Mouse (Mus musculus): ENCODE results near the gene Tmem131.

Tmem131 gene

DNA sequence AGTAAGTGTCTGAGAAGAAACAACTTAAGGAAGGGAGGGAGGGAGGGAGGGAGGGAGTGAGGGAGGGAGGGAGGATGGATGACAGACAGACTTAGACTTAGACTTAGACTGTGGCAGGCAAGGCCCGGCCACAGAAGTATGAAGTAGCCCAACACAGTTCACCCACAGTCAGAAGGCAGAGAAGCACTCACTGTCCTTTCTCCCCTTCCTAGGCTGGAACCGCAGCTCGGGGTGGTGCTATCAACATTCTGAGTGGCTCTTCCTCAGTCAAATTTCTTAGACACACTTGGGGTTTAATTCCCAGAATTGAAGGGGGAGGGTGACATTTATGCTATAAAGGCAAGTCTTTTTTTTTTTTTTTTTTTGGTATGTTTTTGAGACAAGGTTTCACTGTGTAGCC, 51.0 kb downstream of the Tmem131 start:
- CTCF ChIA-PET, result interaction anchor here (0.5 to 0.9 kb wide), 2 partner anchors 37 to 636 kb away, joined by 4 to 13 read pairs; no protein-coding TSS in a partner anchor

GRCm38 (mm10) chr1:36889016-36889415, 54.5 kb downstream of the Tmem131 start:
- CTCF ChIA-PET, result no interaction called here

GRCm38 (mm10) chr1:36887172-36887571, 56.3 kb downstream of the Tmem131 start:
- CTCF ChIA-PET, result no interaction called here

- CTCF ChIA-PET, result no interaction called here
Observed at GRCm38 (mm10) chr1:36886489-36886888, 57.0 kb downstream of the Tmem131 start.

DNA sequence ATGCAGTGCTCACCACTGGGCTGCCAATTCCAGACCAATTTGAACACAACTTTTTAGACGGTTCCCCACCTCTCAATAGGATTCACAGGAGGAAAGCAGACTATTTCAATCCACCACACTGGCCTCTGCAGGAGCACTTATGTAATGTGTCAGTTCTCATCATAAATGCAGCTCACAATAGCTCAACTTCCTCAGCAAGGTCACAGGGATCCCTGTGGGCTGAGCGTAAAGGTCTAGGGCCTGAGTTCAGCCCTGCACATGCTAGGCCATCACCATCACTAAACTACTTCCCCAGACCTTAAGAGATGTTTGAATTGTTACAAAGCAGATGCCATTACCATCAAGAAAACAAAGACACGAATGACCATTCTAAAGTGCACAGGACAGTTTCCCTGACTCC, 58.9 kb downstream of the Tmem131 start:
- CTCF ChIA-PET, result no interaction called here

DNA sequence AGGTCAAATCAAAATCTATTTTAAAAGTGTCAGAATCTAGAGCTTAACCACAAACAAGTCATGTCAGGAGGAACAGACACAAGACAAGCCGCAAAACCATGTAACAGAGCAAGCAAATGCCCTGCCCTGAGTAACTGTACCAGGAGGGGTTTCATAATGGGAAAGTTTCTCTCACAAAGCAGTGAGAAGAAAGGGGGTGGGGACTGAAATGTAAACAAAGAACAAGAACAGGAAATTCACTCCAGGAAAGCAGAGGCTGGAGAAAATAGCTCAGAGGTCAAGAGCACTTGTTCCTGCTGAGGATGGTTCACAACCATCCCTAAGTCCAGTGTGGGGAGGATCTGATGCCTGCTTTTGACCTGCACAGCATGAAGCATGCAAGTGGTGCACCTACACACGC, 59.7 kb downstream of the Tmem131 start:
- CTCF ChIA-PET, result no interaction called here

DNA sequence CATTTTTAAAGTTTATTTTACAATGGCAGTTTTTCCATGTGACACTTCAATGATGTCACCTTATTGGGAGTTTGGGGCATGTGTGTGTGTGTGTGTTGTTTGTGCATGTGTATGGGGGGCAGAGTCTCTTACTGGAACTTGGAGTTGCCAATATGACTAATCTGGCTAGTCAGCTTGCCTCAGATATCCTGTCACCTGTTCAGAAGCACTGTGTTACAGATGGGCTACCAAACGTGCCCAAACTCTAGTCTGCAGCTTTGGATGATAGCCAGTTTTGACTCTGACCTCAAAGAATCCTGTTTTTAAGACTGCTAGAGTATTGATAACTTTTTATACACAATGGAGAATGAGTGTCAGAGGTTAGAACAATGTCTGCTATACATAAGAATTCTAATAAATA, 64.3 kb downstream of the Tmem131 start:
- CTCF ChIA-PET, result no interaction called here

DNA sequence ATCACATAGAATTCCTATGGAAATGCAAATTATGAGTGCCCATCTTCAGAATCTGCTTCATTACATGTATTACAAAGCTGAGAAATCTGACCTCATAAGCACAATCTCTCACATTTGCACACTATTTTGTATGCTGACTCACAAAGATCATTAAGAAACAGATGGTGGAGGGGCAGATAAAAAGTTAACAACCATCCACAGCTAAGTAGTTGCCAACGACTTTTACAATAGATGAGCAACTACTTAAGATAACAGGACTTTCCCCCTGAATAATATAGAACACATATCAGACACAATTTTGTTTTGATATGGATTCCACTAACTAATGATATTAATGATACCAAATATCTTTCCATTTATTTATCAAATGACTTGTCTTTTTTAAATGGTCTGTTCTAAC, 66.3 kb downstream of the Tmem131 start:
- CTCF ChIA-PET, result no interaction called here

DNA sequence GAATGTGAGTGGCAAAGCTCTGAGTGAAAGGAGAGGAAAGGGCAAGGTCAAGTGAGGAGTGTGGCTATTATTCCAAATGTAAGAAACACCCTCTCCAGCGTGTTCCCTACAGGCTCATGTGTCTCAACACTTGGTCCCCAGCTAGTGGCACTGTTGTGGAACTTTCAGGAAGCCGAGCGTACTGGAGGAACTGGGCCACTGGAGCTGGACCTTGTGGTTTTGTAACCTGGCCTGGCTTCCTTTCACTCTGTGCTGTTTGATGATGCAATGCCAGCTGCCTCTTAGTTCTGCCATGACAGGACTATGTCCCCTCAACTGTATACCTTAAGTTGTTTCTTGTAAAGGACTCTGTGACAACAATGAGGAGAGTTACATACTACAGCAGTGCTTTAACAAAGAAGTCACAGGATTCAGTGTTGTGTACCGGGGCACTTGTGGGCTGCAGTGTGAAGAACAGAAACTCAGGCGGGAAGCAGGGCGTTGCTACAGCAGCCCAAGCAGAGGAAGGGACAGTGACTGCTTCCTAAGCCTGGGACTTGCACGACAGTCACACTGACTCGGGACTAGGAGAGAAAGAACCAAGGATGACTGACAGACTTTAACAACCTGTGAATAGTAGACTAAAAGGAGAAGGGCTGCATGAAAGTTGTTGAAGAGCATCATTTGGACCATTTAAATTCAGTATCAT, 68.4 kb downstream of the Tmem131 start:
- CTCF ChIA-PET, result no interaction called here

DNA sequence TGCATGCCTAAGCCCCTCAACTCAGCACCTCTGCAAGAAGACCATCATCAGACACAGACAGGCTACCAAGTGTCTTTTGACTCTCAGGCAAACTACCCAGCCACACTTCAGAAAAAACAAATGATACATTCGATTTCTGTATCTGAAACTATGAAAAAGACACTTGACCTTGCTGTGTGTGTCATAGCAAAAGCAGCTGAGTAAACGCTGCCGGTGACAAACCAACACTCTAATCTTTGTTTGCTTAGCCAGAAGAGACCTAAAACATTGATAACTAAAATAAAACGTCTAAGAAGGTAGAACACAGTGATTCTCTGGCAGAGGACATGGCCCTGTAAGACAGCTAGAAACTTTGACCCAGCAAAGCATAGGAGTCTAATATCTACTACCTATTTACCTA, 72.2 kb downstream of the Tmem131 start:
- CTCF ChIA-PET, result no interaction called here

DNA sequence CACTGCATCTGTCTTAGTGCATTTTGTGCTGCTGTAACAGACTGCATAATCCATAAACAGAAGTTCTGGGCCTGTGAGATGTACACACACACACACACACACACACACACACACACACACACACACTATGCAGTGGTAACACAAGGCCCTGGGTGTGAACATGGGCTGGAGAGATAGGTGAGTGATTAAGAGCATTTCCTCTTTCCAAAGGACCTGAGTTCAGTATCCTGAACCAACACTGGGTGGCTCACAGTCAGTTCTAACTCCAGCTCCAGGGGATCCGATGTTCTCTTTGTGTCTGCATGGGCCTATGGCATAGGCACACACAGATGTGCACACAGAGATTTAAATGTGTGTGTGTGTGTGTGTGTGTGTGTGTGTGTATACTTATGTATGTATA, 72.9 kb downstream of the Tmem131 start:
- CTCF ChIA-PET, result no interaction called here

GRCm38 (mm10) chr1:36864757-36865156, 78.7 kb downstream of the Tmem131 start:
- CTCF ChIA-PET, result no interaction called here

GRCm38 (mm10) chr1:36861775-36862174, 81.7 kb downstream of the Tmem131 start:
- CTCF ChIA-PET, result no interaction called here

- CTCF ChIA-PET, result no interaction called here
Observed at GRCm38 (mm10) chr1:36860876-36861275, 82.6 kb downstream of the Tmem131 start.

- CTCF ChIA-PET, result no interaction called here
Observed at GRCm38 (mm10) chr1:36860431-36860849, 83.0 kb downstream of the Tmem131 start.

DNA sequence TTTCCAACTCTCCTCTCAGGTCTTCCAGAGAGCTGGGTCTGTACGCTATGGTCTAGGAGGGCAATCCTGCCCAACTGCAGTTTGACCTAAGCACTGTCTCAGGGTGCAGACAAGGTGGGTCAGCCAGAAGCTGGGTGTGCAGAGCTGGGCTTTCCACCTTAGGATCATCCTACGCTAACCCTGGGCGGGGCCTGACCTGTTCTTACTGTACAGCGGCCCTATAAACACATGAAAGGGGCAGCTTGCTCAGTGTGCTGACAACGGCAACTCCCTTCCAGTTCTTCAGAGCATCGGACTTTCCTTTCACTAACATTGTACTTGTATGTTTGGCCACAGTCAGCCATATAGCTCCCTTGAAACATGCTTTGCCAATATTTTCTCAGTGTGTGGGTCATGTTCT, 86.4 kb downstream of the Tmem131 start:
- CTCF ChIA-PET, result no interaction called here

GRCm38 (mm10) chr1:36854198-36854765, 89.2 kb downstream of the Tmem131 start:
- CTCF ChIA-PET, result interaction anchor here (0.8 kb wide), 1 partner anchor 42 kb away, joined by 3 read pairs; no protein-coding TSS in a partner anchor

- CTCF ChIA-PET, result interaction anchor here (0.6 kb wide), 1 partner anchor 218 kb away, joined by 3 read pairs; no protein-coding TSS in a partner anchor
Observed at GRCm38 (mm10) chr1:36852085-36852484, 91.4 kb downstream of the Tmem131 start.

GRCm38 (mm10) chr1:36851392-36851791, 92.1 kb downstream of the Tmem131 start:
- CTCF ChIA-PET, result no interaction called here

DNA sequence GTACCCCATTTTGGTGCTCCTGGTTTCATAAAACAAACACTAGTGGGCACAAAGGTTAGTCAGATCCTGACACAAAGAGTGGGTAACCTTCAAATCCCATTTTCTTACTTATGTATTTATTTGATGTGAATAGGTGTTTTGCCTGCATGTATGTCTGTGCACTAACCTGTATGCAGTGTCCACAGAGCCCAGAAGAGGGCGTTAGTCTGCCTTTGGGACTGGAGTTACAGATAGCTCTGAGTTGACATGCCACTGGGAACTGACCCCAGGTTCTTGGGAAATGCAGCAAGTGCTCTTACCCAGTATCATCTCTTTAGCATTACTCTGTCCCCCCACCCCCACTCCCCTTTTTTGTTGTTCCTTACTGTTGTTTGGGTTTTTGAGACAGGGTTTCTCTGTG, 95.4 kb downstream of the Tmem131 start:
- CTCF ChIA-PET, result interaction anchor here (0.6 kb wide), 1 partner anchor 12 kb away, joined by 4 read pairs; no protein-coding TSS in a partner anchor

GRCm38 (mm10) chr1:36847276-36847675, 96.2 kb downstream of the Tmem131 start:
- CTCF ChIA-PET, result no interaction called here

GRCm38 (mm10) chr1:36845031-36845430, 98.4 kb downstream of the Tmem131 start:
- CTCF ChIA-PET, result interaction anchor here (0.6 kb wide), 1 partner anchor 81 kb away, joined by 3 read pairs; no protein-coding TSS in a partner anchor

- CTCF ChIA-PET, result no interaction called here
Observed at GRCm38 (mm10) chr1:36841806-36842205, 101.7 kb downstream of the Tmem131 start.

- CTCF ChIA-PET, result no interaction called here
Observed at GRCm38 (mm10) chr1:36840959-36841358, 102.5 kb downstream of the Tmem131 start.

Data from spleen, embryonic (tissue).